ENCODE assay signal across 26 mouse cellular contexts in genomic region chr5:25114110-25114509, GRCm38 (mm10).
"Had no signal": no experiment of that assay in that cellular context is flagged by ENCODE, and none has a peak within 500 bp of the region (broad histone marks: within the 10 kb centered on the region; RNA-seq: fewer than 3 reads in every experiment).

No protein-coding gene starts in this region.

- H3K27me3 ChIP-seq: heart, embryonic 12.5 days; hindbrain, embryonic 12.5 days; limb, embryonic 12.5 days; liver, embryonic 13.5 days; liver, embryonic 15.5 days had no signal

- H3K4me1 ChIP-seq: heart, embryonic 12.5 days; hindbrain, embryonic 10.5 days; hindbrain, embryonic 12.5 days; limb, embryonic 12.5 days; liver, embryonic 13.5 days; liver, embryonic 15.5 days had no signal

- H3K9me3 ChIP-seq: heart, embryonic 10.5 days; heart, embryonic 12.5 days; hindbrain, embryonic 10.5 days; hindbrain, embryonic 12.5 days; limb, embryonic 10.5 days; limb, embryonic 12.5 days; liver, embryonic 13.5 days; liver, embryonic 15.5 days had no signal

- H3K4me3 ChIP-seq: gastrocnemius, adult 2 months; heart, embryonic 10.5 days; heart, embryonic 12.5 days; hindbrain, embryonic 10.5 days; hindbrain, embryonic 12.5 days; layer of hippocampus, adult 2 months; left cerebral cortex, adult 2 months; limb, embryonic 10.5 days; limb, embryonic 12.5 days; liver, embryonic 13.5 days; liver, embryonic 15.5 days had no signal

- DNase-seq: gastrocnemius, adult 2 months; gastrocnemius, postnatal 10 days; gastrocnemius, postnatal 25 days; heart, adult 18-20 months; heart, postnatal 10 days; heart, postnatal 36 days; kidney, adult 18-20 months; kidney, adult 8-10 months; kidney, postnatal 10 days; kidney, postnatal 25 days; kidney, postnatal 4 days; liver; liver, embryonic 13.5 days had no signal

- ATAC-seq: hindbrain, embryonic 16.5 days; inflammation-experienced regulatory T-cells, adult 6 months; intestine, postnatal 0 days had no signal

- H3K4me2 ChIP-seq: heart, embryonic 12.5 days; hindbrain, embryonic 12.5 days; hindbrain, embryonic 14.5 days; limb, embryonic 12.5 days; liver, embryonic 13.5 days; liver, embryonic 15.5 days had no signal

- H3K36me3 ChIP-seq: heart, embryonic 10.5 days; heart, embryonic 12.5 days; hindbrain, embryonic 10.5 days; hindbrain, embryonic 12.5 days; limb, embryonic 10.5 days; limb, embryonic 12.5 days; liver, embryonic 13.5 days; liver, embryonic 15.5 days had no signal

- H3K27ac ChIP-seq: gastrocnemius, adult 2 months; heart, embryonic 10.5 days; hindbrain, embryonic 10.5 days; hindbrain, embryonic 12.5 days; hindbrain, embryonic 14.5 days; limb, embryonic 10.5 days; limb, embryonic 12.5 days; liver, embryonic 13.5 days; liver, embryonic 15.5 days had no signal

- H3K9ac ChIP-seq: heart, embryonic 12.5 days; hindbrain, embryonic 12.5 days; hindbrain, embryonic 14.5 days; limb, embryonic 12.5 days; liver, embryonic 13.5 days; liver, embryonic 15.5 days had no signal
